Mouse (Mus musculus) stomach, postnatal 0 days (tissue): ENCODE measurements around the gene Haus6.

ENCODE experiments used
- CTCF ChIP-seq: IDR thresholded peaks from 2 replicates; pipeline ENCODE4 v1.5.1; 2016; ENCODE audit warnings: antibody characterized with exemption, low read depth, mild to moderate bottlenecking, moderate library complexity
- EP300 ChIP-seq: optimal IDR thresholded peaks from 2 replicates; pipeline ENCODE3; 2016; ENCODE audit warnings: antibody characterized with exemption

DNA sequence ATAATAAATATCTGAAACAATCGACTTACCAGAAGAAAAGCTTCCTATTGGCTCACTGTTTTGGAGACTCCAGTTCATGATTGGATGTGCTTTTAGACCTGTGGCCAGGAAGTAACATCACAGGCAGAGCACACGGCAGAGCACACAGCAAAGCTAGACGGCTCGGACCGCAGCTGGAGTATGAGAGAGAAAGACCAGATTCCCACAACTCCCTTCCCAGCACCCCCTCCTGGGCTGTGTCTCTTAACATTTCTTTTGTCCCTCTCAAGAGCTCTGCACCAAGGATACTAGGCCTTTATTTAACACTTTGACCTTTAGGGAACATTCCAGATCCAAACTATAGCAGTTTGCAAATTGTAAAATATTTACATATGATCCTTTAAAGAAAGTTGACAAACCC, 72.9 kb downstream of the Haus6 start:
- TF ChIP-seq CTCF (no peak), EP300 (no peak)
